Mouse (Mus musculus) spleen, adult 12 weeks (tissue): ENCODE measurements at regions not wholly inside any gene's neighbourhood (a gene's known extent, or its start where the extent isn't known, plus 50 kb on each side); places are given as distances from the start of the nearest gene placed in this dataset.

Experiments
- DNase-seq: peaks from one replicate; pipeline ENCODE4 v3.0.0; 2022; ENCODE audit warnings: low spot score

GRCm38 (mm10) chr2:128368534-128369273 lies 222.3 kb upstream of the Spdye4c start:
- no peak for DNase-seq

GRCm38 (mm10) chr2:128370821-128371220 lies 220.2 kb upstream of the Spdye4c start:
- DNase-seq = no peak

GRCm38 (mm10) chr2:128372204-128372603 lies 218.8 kb upstream of the Spdye4c start:
- no peak for DNase-seq

GRCm38 (mm10) chr2:128373363-128374252 lies 217.4 kb upstream of the Spdye4c start:
- DNase-seq = peak; percentile 21

GRCm38 (mm10) chr2:128374253-128374566 lies 216.8 kb upstream of the Spdye4c start:
- no peak for DNase-seq

GRCm38 (mm10) chr2:128374926-128375325 lies 216.1 kb upstream of the Spdye4c start:
- DNase-seq = no peak

GRCm38 (mm10) chr2:128375827-128376226 lies 215.2 kb upstream of the Spdye4c start:
- no peak for DNase-seq

GRCm38 (mm10) chr2:128377176-128377575 lies 213.8 kb upstream of the Spdye4c start:
- no peak for DNase-seq

GRCm38 (mm10) chr2:128377680-128378079 lies 213.3 kb upstream of the Spdye4c start:
- no peak for DNase-seq

GRCm38 (mm10) chr2:128378456-128378855 lies 212.6 kb upstream of the Spdye4c start:
- no peak for DNase-seq

GRCm38 (mm10) chr2:128379151-128379550 lies 211.9 kb upstream of the Spdye4c start:
- no peak for DNase-seq

- no peak for DNase-seq
Measured at GRCm38 (mm10) chr2:128379554-128379953, 211.5 kb upstream of the Spdye4c start.

- no peak for DNase-seq
Measured at GRCm38 (mm10) chr2:128380581-128380980, 210.4 kb upstream of the Spdye4c start.

- DNase-seq = no peak
Measured at GRCm38 (mm10) chr2:128381684-128382205, 209.3 kb upstream of the Spdye4c start.

- DNase-seq = no peak
Measured at GRCm38 (mm10) chr2:128382473-128382872, 208.5 kb upstream of the Spdye4c start.

GRCm38 (mm10) chr2:128384612-128385011 lies 206.4 kb upstream of the Spdye4c start:
- DNase-seq = no peak

GRCm38 (mm10) chr2:128386846-128387621 lies 204.0 kb upstream of the Spdye4c start:
- DNase-seq = no peak

GRCm38 (mm10) chr2:128387851-128388471 lies 203.0 kb upstream of the Spdye4c start:
- DNase-seq = no peak

GRCm38 (mm10) chr2:128388883-128389470 lies 202.0 kb upstream of the Spdye4c start:
- no peak for DNase-seq

- DNase-seq = no peak
Measured at GRCm38 (mm10) chr2:128392344-128392743, 198.7 kb upstream of the Spdye4c start.

GRCm38 (mm10) chr2:128393401-128393800 lies 197.6 kb upstream of the Spdye4c start:
- no peak for DNase-seq
